Mouse (Mus musculus) kidney, adult 8-10 months (tissue): ENCODE results near the gene Fam89a.
A peak's percentile ranks its signal among the peaks of the same experiment; 100 is the strongest.

Source experiments
- DNase-seq, 2 experiments: peaks; one replicate each; pipeline ENCODE4 v3.0.0; 2022

The Fam89a gene

GRCm38 (mm10) chr8:124752325-124752862, 762 bp upstream of the Fam89a start:
- DNase-seq, result no peak

GRCm38 (mm10) chr8:124751191-124751590, 441 bp downstream of the Fam89a start:
- no peak for DNase-seq

- no peak for DNase-seq
Measured at GRCm38 (mm10) chr8:124746661-124747060, 5.0 kb downstream of the Fam89a start.

GRCm38 (mm10) chr8:124739268-124739667, 12.4 kb downstream of the Fam89a start:
- peak in 1 of 2 experiments; percentile 41 for DNase-seq

- no peak for DNase-seq
Measured at GRCm38 (mm10) chr8:124735371-124735911, 16.2 kb downstream of the Fam89a start.

GRCm38 (mm10) chr8:124732828-124733227, 18.8 kb downstream of the Fam89a start:
- no peak for DNase-seq

- DNase-seq, result peak; percentile 14 to 25
Measured at GRCm38 (mm10) chr8:124724301-124724700, 27.3 kb downstream of the Fam89a start.

GRCm38 (mm10) chr8:124721862-124722515, 29.6 kb downstream of the Fam89a start, which contains the start of the genes Ttc13 and Arv1:
Gene Ttc13 (minus strand): TSS chr8:124721983.
Gene Arv1 (plus strand): TSS chr8:124722139.
- peak; percentile 95 to 97 for DNase-seq

GRCm38 (mm10) chr8:124720938-124721861, 30.4 kb downstream of the Fam89a start:
- no peak for DNase-seq

- no peak for DNase-seq
Measured at GRCm38 (mm10) chr8:124720133-124720532, 31.5 kb downstream of the Fam89a start.

GRCm38 (mm10) chr8:124715736-124716135, 35.9 kb downstream of the Fam89a start:
- DNase-seq, result no peak

- no peak for DNase-seq
Measured at GRCm38 (mm10) chr8:124713207-124713606, 38.4 kb downstream of the Fam89a start.

- no peak for DNase-seq
Measured at GRCm38 (mm10) chr8:124705823-124706222, 45.8 kb downstream of the Fam89a start.

- no peak for DNase-seq
Measured at GRCm38 (mm10) chr8:124704376-124704775, 47.3 kb downstream of the Fam89a start.

GRCm38 (mm10) chr8:124703526-124703925, 48.1 kb downstream of the Fam89a start:
- DNase-seq, result no peak

- DNase-seq, result no peak
Measured at GRCm38 (mm10) chr8:124702183-124702582, 49.4 kb downstream of the Fam89a start.

- no peak for DNase-seq
Measured at GRCm38 (mm10) chr8:124701023-124701422, 50.6 kb downstream of the Fam89a start.

- DNase-seq, result no peak
Measured at GRCm38 (mm10) chr8:124700271-124700670, 51.4 kb downstream of the Fam89a start.

GRCm38 (mm10) chr8:124695424-124696100, 56.1 kb downstream of the Fam89a start:
- DNase-seq, result no peak

GRCm38 (mm10) chr8:124691706-124692105, 59.9 kb downstream of the Fam89a start:
- DNase-seq, result no peak
